20 mouse cellular contexts compared by ENCODE assay signal in genomic region chr4:127375541-127376177, GRCm38 (mm10). TPM values are rescaled to one million over a fixed set of nuclear protein-coding genes. Genes with fewer than 3 reads are reported as not detected.
DNase-seq lines count a peak whose midpoint lies in the region; ATAC-seq and TF ChIP-seq lines count a peak whose summit lies in the region.
"Had no signal": no experiment of that assay in that cellular context is flagged by ENCODE, and none has a peak within 500 bp of the region (broad histone marks: within the 10 kb centered on the region; RNA-seq: fewer than 3 reads in every experiment).

No protein-coding gene starts in this region.

- TF ChIP-seq CTCF in forebrain, postnatal 0 days (IDR thresholded peaks at IDR 0.05; ENCODE audit: low read depth), result no peak
- no peak for TF ChIP-seq CTCF in hindbrain, postnatal 0 days (IDR thresholded peaks at IDR 0.05; ENCODE audit: low read depth)

- peak; percentile 40 for DNase-seq in forebrain, postnatal 0 days
- DNase-seq in right cerebral cortex, postnatal 4 days, result peak; percentile 33
- no peak for DNase-seq in right cerebral cortex, postnatal 36 days (ENCODE audit: low spot score in 2 of 2)
- DNase-seq in hindbrain, postnatal 0 days (ENCODE audit: low spot score), result peak; percentile 45
- DNase-seq in gastrocnemius, postnatal 14 days, result no peak
- DNase-seq in lung, postnatal 4 days, result no peak
- DNase-seq: adrenal gland, postnatal 25 days; gastrocnemius, postnatal 10 days; kidney, adult 9 months; liver, embryonic 13.5 days; lung, postnatal 14 days; right cerebral cortex, postnatal 14 days; thymus, adult 18-20 months had no signal

- ATAC-seq in forebrain, postnatal 0 days, result peak; percentile 79
- ATAC-seq in forebrain, embryonic 12.5 days (ENCODE audit: low FRiP score), result no peak
- peak; percentile 69 for ATAC-seq in hindbrain, postnatal 0 days

- no peak overlapping the region for H3K27ac ChIP-seq in forebrain, postnatal 0 days (ENCODE audit: low read depth, low read length)
- no peak overlapping the region for H3K27ac ChIP-seq in forebrain, embryonic 12.5 days
- H3K27ac ChIP-seq in hindbrain, postnatal 0 days, result no peak overlapping the region
- H3K27ac ChIP-seq: limb, embryonic 10.5 days; liver, embryonic 13.5 days; midbrain, embryonic 12.5 days had no signal

- H3K4me3 ChIP-seq in forebrain, postnatal 0 days (ENCODE audit: low read depth, low read length), result no peak overlapping the region
- no peak overlapping the region for H3K4me3 ChIP-seq in forebrain, embryonic 12.5 days (replicated peaks)
- no peak overlapping the region for H3K4me3 ChIP-seq in hindbrain, postnatal 0 days (ENCODE audit: low read length)
- H3K4me3 ChIP-seq: heart, embryonic 12.5 days; limb, embryonic 10.5 days; liver, embryonic 13.5 days; midbrain, embryonic 12.5 days had no signal

- H3K36me3 ChIP-seq in forebrain, postnatal 0 days (ENCODE audit: insufficient read depth), result no peaks in the 10 kb centered on the region
- no peaks in the 10 kb centered on the region for H3K36me3 ChIP-seq in forebrain, embryonic 12.5 days (replicated peaks)
- no peaks in the 10 kb centered on the region for H3K36me3 ChIP-seq in hindbrain, postnatal 0 days (ENCODE audit: insufficient read depth, low read length)
- H3K36me3 ChIP-seq: heart, embryonic 12.5 days; limb, embryonic 10.5 days; liver, embryonic 13.5 days; midbrain, embryonic 12.5 days had no signal

- no peaks in the 10 kb centered on the region for H3K4me1 ChIP-seq in forebrain, postnatal 0 days (ENCODE audit: insufficient read depth)
- H3K4me1 ChIP-seq in forebrain, embryonic 12.5 days, result no peaks in the 10 kb centered on the region
- 0 out of 2 replicates have a peak, but pooled peaks cover 7% of the 10 kb centered on the region for H3K4me1 ChIP-seq in hindbrain, postnatal 0 days (ENCODE audit: insufficient read depth, low read length)
- H3K4me1 ChIP-seq: limb, embryonic 10.5 days; liver, embryonic 13.5 days; midbrain, embryonic 12.5 days had no signal

- H3K9me3 ChIP-seq in forebrain, postnatal 0 days (ENCODE audit: low read length), result no peaks in the 10 kb centered on the region
- no peaks in the 10 kb centered on the region for H3K9me3 ChIP-seq in forebrain, embryonic 12.5 days
- no peaks in the 10 kb centered on the region for H3K9me3 ChIP-seq in hindbrain, postnatal 0 days (ENCODE audit: low read length)
- H3K9me3 ChIP-seq: heart, embryonic 12.5 days; limb, embryonic 10.5 days; liver, embryonic 13.5 days; midbrain, embryonic 12.5 days had no signal

- H3K27me3 ChIP-seq in forebrain, postnatal 0 days (ENCODE audit: insufficient read depth, low read length), result no peaks in the 10 kb centered on the region
- H3K27me3 ChIP-seq in forebrain, embryonic 12.5 days, result 0 out of 2 replicates have a peak, but pooled peaks cover 5% of the 10 kb centered on the region
- H3K27me3 ChIP-seq in hindbrain, postnatal 0 days (ENCODE audit: insufficient read depth, low read length), result no peaks in the 10 kb centered on the region
- H3K27me3 ChIP-seq: heart, embryonic 12.5 days; liver, embryonic 13.5 days; midbrain, embryonic 12.5 days had no signal

- intact Hi-C loops in gastrocnemius, postnatal 14 days (cut with DNase I; ENCODE audit: low total_unique reads), result no loop called here

- H3K4me2 ChIP-seq in forebrain, postnatal 0 days (ENCODE audit: low read depth), result no peak overlapping the region; the same call in 1 of the 2 replicates
- H3K4me2 ChIP-seq in forebrain, embryonic 12.5 days, result no peak overlapping the region
- peak overlapping the region; percentile 30; the same call in 1 of the 2 replicates for H3K4me2 ChIP-seq in hindbrain, postnatal 0 days (ENCODE audit: low read depth, low read length)
- H3K4me2 ChIP-seq: heart, embryonic 12.5 days; liver, embryonic 13.5 days; midbrain, embryonic 12.5 days had no signal

- H3K9ac ChIP-seq in forebrain, postnatal 0 days, result no peak overlapping the region
- H3K9ac ChIP-seq in forebrain, embryonic 12.5 days, result no peak overlapping the region
- H3K9ac ChIP-seq in hindbrain, postnatal 0 days (replicated peaks; ENCODE audit: low read length), result no peak overlapping the region
- H3K9ac ChIP-seq: heart, embryonic 12.5 days; liver, embryonic 13.5 days; midbrain, embryonic 12.5 days had no signal

- WGBS in forebrain, postnatal 0 days, result 57% methylated on average over 17 of the region's 17 CpGs
- 76% methylated on average over 17 of the region's 17 CpGs for WGBS in forebrain, embryonic 12.5 days
- 39% methylated on average over 17 of the region's 17 CpGs for WGBS in hindbrain, postnatal 0 days

RNA-seq across cellular contexts. Expression of gene Gjb5, which starts 17.7 kb away (rescaled TPM):
- total RNA-seq in forebrain, postnatal 0 days (2014; rRNA removed), result 0.10 TPM in 1 of 2 replicates, not detected in the other
- polyA plus RNA-seq in forebrain, postnatal 0 days (2015; fragmentation: Nextera tagmentation; extraction: Ambion mirVana), result 0.11 TPM in 1 of 2 replicates, not detected in the other
- 0.12 TPM in 1 of 2 replicates, not detected in the other for polyA plus RNA-seq in forebrain, embryonic 12.5 days (2016; fragmentation: Nextera tagmentation; extraction: Ambion mirVana)
- 0.40 and 0.73 TPM in 2 replicates for total RNA-seq in hindbrain, postnatal 0 days (2014; rRNA removed)
- polyA plus RNA-seq in hindbrain, postnatal 0 days (2015; fragmentation: Nextera tagmentation; extraction: Ambion mirVana), result 0.51 and 0.57 TPM in 2 replicates
- total RNA-seq in gastrocnemius, postnatal 14 days (2021), result under 1 TPM; 0.27 to 0.47 TPM
- total RNA-seq: adrenal gland, postnatal 25 days; common myeloid progenitor, adult 5-6 weeks; hematopoietic stem cell, adult 5-6 weeks; layer of hippocampus, postnatal 14 days had no signal

RNA-seq across cellular contexts. Expression of gene Gjb4, which starts 21.8 kb away (rescaled TPM):
- total RNA-seq in forebrain, postnatal 0 days (2014; rRNA removed), result not detected in 2 replicates
- not detected in 2 replicates for polyA plus RNA-seq in forebrain, postnatal 0 days (2015; fragmentation: Nextera tagmentation; extraction: Ambion mirVana)
- polyA plus RNA-seq in forebrain, embryonic 12.5 days (2016; fragmentation: Nextera tagmentation; extraction: Ambion mirVana), result not detected in 2 replicates
- not detected in 2 replicates for total RNA-seq in hindbrain, postnatal 0 days (2014; rRNA removed)
- polyA plus RNA-seq in hindbrain, postnatal 0 days (2015; fragmentation: Nextera tagmentation; extraction: Ambion mirVana), result not detected in 2 replicates
- not detected for total RNA-seq in gastrocnemius, postnatal 14 days (2021)
- total RNA-seq: adrenal gland, postnatal 25 days; common myeloid progenitor, adult 5-6 weeks; gastrocnemius, postnatal 10 days; hematopoietic stem cell, adult 5-6 weeks; layer of hippocampus, postnatal 14 days had no signal
- polyA plus RNA-seq: heart, embryonic 12.5 days; limb, embryonic 10.5 days; liver, embryonic 13.5 days; midbrain, embryonic 12.5 days had no signal

RNA-seq across cellular contexts. Expression of gene Gjb3, which starts 45.0 kb away (rescaled TPM):
- 1.2 TPM in 1 of 2 replicates, not detected in the other for total RNA-seq in forebrain, postnatal 0 days (2014; rRNA removed)
- 0.20 and 0.30 TPM in 2 replicates for polyA plus RNA-seq in forebrain, postnatal 0 days (2015; fragmentation: Nextera tagmentation; extraction: Ambion mirVana)
- 0.50 TPM in 1 of 2 replicates, not detected in the other for polyA plus RNA-seq in forebrain, embryonic 12.5 days (2016; fragmentation: Nextera tagmentation; extraction: Ambion mirVana)
- 0.21 and 0.83 TPM in 2 replicates for total RNA-seq in hindbrain, postnatal 0 days (2014; rRNA removed)
- 0.44 and 0.59 TPM in 2 replicates for polyA plus RNA-seq in hindbrain, postnatal 0 days (2015; fragmentation: Nextera tagmentation; extraction: Ambion mirVana)
- total RNA-seq in gastrocnemius, postnatal 14 days (2021), result not detected
- total RNA-seq: adrenal gland, postnatal 25 days; gastrocnemius, postnatal 10 days had no signal
- polyA plus RNA-seq: heart, embryonic 12.5 days had no signal

Comparison
In these comparisons a context has a peak if more than half of its experiments do, and no peak if none do; other contexts are left out.
1. DNase-seq: peak in forebrain, postnatal 0 days (single experiment), right cerebral cortex, postnatal 4 days (single experiment) and hindbrain, postnatal 0 days (single experiment); none in right cerebral cortex, postnatal 36 days (0 of 2), gastrocnemius, postnatal 14 days (single experiment) and lung, postnatal 4 days (0 of 2).